Mouse (Mus musculus) spleen, adult 12 weeks (tissue): Measurements from ENCODE around the gene Ccdc9.
A peak's percentile ranks its signal among the peaks of the same experiment; 100 is the strongest.
"Not testable (repeated sequence)": the region's sequence is repeated elsewhere in the genome, so short reads cannot be mapped to it uniquely, and the experiment has no call there.

ENCODE experiments used
- DNase-seq: peaks from one replicate; pipeline ENCODE4 v3.0.0; 2022; ENCODE audit warnings: low spot score

Gene Ccdc9

DNA sequence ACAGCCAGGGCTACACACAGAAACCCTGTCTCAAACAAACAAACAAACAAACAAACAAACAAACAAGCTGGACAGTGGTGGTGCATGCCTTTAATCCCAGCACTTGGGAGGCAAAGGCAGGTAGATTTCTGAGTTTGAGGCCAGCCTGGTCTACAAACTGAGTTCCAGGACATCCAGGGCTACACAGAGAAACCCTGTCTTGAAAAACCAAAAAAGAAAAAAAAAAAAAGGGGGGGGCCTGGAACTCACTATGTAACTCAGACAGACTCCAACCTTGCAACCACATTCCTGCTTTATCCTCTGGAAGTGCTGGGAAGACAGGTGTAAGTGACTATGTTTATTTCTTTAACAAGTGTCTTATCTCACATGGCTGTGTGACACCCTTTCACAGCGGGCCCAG, 21.5 kb upstream of the Ccdc9 start, which contains the start of gene Bbc3:
Gene Bbc3 (plus strand): TSS at position 301 of the 400 bp plus-strand sequence.
- not testable (repeated sequence) for DNase-seq

DNA sequence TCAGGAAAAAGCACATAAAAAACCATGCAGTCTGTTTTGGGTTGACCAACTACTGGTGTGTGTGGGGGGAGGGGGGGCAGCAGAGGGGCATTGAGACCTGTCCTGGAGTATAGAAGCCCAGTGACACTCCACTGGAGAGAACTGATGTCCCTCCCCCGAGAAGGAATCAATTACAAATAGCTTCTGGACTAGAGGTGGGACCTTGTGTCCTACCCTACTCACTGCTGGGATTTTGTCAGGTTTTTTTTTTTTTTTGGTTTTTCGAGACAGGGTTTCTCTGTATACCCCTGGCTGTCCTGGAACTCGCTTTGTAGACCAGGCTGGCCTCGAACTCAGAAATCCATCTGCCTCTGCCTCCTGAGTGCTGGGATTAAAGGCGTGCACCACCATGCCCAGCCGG, 20.5 kb upstream of the Ccdc9 start:
- not testable (repeated sequence) for DNase-seq

DNA sequence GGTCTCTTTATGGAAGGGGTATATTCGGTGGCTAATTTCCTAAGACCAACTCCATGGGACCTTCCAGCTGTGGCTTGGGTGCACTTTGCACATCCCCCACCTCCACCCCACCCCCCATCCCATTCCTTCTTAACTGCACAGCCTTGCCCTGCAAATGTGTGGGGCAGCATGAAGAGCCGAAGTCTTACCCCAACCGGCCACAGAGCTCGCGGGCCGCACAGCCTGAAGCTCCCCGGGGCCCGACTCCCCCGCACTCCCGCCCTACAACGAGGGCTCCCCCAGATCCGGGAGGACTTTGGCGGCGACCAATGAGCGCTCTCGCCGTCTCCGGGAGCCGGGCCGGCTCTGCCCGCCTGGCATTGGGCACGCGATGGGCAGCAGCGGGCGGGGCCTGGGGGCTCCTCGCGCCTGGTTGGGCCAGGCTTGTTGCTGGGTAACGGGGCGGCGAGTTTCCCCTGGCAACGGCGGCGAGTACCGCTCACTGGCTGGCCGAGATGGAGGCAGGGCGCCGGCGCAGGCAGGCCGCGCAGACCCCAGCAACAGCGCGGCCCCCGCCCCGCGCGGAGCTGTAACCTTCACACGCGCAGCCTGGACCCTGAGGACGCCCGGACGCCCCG, 12.9 kb upstream of the Ccdc9 start:
- DNase-seq, result peak; percentile 31

DNA sequence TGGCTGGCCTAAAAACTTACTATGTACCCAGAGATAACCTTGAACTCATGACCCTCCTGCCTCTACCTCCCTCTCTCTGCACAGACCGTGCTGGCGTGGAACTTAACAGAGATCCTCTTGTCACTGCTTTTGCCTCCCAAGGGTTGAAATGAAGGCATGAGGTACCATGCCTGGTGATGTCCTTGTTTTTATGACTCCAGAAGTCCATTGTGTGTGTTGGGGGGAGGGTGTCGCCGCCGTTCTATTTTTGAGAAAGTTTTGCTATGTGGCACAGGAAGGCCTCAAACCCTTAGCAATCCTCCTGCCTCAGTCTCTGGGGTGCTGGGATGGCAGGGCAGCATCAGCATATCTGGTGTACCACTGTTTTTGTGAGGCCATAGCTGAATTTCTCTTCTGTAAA, 12.3 kb upstream of the Ccdc9 start:
- no peak for DNase-seq

DNA sequence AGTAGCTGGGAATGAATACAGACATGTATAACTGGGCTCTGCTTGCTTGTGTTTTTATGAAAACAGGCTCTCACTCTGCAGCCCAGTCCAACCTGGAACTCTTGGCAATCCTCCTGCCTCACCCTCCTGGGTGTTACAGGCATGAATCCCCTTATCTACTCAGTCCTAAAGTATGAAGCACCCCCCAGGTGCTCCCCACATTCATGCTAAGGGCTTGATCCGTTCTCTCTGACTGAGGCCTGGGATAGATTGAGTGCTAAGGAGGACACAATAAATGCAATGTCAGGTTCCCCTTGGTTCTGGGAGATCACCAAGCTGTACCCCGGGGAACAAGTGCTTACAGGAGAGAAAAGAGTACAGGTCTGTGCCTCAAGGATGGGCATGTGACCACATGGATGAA, 11.0 kb upstream of the Ccdc9 start:
- no peak for DNase-seq

DNA sequence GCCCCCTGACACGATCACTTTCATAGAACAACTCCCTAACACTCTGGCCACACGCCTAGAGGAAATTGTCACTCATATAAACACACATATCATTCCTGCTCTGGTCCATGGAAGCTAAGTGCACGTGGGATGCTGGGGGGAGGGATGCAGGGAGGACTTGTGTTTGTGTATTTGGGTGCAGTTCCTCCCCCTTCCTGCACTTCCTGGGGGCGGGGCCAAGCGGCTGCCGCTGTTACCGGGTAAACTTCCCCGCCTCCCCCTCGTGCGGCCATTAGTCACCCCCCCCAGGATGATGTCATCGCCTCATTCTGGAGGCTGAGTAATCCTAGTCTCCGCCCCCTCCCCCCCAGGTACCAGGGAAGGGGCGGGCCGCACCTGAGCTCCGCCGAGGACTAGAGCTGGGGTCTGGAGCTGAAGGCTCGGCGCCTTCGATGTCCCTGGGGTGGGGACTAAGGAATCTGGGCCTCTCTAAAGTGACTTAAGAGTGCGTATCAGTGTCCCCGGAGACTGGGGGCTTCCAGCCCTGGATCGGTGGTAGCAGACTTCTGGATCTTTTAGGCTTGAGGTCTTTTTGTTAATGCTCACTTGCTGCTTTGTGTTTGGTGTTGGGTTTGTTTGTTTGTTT, 10.3 kb upstream of the Ccdc9 start:
- DNase-seq, result peak; percentile 78

DNA sequence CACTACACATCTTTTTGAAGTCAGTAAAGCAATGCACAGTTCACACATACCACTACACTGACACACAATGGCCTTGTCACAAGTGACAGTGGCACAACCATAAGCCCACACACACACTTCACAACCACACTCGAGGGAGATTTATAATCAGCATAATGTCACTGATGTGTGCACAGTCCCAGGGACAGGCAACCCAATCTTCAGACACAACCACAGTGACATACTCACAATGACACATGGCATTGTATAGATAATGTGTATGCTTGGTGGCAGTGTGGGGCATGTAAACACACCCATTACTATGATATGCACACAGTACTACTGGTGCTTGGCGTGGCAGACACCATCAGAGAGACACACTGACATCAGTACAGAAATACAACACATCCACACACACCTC, 9.6 kb upstream of the Ccdc9 start:
- DNase-seq, result no peak

DNA sequence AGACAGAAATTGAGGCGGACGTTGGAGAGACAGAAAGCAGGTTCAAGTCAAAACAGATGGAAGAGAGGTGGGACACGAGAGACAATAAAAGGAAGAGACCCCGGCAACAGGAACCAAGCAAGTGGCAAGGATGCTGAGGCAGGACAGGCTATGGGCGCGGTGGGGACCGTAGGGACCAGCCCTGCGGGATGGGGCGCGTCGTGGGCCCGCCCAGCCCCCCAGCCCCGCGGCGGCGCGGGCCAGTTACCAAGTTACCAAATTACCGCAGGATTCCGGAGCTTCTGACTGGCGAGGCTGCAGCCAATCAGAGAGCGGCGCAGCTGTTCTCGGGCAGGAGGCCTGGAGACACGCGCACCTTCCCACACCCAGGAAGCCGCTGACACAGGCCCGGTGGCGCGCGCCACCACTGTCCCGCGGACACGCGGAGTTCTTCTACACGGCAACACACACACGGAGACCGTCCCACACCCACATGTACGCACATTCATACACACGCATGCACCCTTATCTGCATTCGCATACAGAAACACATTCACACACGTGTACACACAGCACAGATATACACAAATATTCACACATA, 8.8 kb upstream of the Ccdc9 start:
- DNase-seq, result peak; percentile 49

DNA sequence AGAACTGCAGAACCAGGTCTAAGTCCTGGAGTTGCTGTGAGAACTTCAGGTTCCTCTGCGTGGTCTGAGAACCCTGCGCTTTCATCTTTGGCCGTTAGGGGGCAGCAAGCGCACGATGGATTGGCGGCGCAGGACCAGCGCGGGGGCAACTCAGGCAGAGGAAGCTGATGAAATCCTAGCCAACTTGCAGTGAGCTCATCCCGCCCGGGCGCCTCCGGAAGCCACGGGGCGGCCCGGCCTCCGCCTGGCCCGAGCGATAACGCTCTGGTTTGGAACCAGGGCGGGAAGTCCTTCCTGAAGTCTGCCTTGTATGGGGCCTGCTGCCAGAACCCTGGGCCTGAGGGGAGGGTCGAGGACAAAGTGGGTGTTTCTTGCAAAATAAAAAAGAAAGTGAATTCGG, 8.2 kb upstream of the Ccdc9 start:
- peak; percentile 91 for DNase-seq

DNA sequence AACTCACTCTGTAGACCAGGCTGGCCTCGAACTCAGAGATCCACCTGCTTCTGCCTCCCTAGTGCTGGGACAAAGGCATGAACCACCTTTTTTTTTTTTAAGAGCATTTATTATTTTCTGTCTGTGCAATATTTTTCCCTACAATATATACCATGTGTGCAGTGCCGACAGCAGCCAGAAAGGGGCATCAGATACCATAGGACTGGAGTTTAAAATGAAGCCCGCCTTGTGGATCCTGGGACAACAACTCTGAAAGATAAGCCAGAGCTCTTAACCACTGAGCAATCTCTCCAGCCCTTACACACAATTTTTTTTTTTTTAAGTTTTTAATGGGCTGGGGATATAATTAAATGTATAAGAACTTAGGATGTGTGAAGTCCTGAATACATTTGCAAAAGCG, 7.8 kb upstream of the Ccdc9 start:
- no peak for DNase-seq

DNA sequence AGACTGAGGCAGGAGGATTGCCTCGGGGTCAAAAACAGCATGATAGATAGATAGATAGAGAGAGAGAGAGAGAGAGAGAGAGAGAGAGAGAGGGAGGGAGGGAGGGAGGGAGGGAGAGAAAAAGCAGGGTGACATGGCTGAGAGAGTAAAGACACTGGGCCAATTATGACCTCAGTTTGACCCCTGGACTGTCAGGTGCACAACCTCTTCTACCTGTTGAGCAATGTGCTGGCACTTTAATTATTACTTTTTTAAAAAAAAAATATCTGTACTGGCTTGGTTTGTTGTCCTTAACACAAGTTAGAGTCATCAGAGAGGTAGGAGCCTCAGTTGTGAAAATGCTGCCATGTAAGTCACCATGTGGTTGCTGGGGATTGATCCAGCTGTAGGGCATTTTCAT, 1.2 kb upstream of the Ccdc9 start:
- DNase-seq, result no peak

DNA sequence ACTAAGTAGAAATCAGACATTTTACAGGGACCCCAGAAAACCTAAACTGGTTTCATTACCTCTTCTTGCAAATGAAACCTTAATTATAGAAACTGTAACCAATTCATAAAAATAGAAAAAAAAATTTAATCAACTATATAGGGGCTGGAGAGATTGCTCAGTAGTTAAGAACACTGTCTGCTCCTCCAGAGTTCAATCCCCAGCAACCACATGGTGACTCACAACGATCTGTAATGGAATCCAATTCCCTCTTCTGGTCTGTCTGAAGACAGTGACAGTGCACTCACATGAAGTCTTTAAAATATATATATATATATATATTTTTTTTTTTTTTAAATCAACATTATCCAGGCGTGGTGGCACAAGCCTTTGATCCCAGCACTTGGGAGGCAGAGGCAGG, 421 bp upstream of the Ccdc9 start:
- DNase-seq, result no peak

DNA sequence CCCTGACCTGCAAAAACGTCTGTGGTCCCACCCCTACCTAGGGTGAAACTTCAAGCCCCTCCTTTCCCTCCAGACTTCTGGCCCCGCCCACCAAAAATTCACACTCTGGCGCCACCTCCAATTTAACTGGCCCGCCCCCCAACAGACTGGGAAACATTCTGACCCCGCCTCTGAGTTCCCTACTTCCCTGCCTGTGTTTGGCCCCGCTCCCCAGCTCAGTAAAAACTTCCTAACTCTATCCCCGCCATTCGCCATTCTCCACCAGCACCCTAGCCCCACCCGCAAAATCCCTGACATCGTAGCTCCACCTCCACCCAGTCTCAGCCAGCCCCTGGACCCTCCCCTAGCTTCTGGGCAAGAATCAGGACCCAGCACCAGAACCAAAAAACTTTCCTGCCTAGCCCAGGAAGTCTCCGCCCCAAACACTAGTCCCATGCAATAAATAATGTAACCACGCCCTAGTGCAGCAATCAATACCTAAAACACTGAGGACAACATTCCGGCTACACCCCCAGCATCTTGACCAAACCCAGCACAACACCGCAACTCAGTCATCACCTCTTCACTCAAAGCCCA, 1.1 kb downstream of the Ccdc9 start:
- DNase-seq, result peak; percentile 45

DNA sequence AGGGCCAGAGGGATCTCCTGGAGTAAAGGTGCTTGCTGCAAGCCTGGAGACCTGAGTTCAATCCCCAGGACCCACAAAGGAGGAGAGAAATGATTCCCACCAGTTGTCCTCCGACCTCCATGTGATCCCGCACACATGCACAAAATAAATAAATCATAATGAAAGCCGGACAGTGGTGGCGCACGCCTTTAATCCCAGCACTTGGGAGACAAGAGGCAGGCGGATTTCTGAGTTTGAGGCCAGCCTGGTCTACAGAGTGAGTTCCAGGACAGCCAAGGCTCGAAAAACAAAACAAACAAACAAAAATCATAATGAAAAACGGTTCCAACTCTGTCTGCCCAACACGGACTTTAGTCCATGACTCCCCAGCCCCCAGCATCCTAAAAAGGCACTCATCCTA, 1.7 kb downstream of the Ccdc9 start:
- no peak for DNase-seq

DNA sequence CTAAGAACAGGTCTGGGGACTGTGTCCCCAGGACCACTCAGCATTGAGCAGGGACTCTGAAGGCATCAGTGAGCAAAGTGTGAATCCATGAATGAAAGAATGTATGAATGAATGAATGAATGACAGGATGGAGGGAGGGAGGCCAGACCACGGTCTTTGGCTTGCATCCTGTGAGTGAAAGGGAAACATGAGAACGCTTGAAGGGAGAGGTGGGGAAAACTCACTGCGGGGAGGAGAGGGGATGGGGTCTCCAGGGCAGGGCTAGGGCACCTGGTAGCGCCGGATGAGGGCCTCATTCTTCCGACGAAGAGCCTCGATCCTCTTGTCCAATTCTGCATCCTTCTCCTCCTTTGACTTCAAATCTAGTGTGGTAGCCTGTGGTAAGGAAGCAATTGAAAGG, 2.6 kb downstream of the Ccdc9 start:
- DNase-seq, result no peak

DNA sequence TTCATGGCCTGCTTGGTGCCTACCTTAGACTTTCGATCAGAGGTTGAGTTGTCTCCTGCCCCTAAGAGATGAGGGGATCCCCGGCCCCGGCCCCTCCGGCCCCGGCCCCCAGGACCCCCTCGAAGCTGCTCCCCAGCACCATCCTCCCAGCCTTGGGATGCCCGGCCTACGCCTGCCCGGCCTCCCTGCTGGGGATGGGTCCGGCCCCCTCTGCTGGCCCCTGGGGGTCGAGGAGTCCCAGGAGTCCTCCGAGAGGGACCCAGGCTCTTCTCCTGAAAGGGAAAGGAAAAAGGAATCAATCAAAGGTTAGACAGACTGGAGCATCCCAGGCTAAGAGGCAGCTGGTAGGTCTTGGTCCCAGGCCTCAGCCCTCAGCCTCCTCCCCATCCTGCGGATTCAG, 4.3 kb downstream of the Ccdc9 start:
- no peak for DNase-seq

DNA sequence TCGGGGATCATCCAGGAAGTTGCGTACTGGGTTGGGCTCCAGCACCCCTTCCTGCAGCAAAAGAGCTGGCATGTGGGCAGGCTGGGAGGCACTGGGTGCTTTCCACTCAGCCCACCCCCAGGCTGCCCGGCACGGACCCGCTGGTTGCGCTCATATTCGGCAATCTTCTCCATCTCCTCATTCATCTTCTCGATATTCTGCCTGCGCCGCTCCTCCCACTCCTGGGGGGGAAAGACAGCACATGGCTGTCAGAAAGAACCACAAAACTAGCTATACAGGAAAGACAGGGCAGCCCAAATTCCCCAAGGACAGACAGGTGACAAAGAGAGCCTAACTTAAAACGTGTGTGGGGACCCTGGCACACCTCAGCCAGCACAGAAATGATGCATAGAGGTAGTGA, 5.9 kb downstream of the Ccdc9 start:
- no peak for DNase-seq

DNA sequence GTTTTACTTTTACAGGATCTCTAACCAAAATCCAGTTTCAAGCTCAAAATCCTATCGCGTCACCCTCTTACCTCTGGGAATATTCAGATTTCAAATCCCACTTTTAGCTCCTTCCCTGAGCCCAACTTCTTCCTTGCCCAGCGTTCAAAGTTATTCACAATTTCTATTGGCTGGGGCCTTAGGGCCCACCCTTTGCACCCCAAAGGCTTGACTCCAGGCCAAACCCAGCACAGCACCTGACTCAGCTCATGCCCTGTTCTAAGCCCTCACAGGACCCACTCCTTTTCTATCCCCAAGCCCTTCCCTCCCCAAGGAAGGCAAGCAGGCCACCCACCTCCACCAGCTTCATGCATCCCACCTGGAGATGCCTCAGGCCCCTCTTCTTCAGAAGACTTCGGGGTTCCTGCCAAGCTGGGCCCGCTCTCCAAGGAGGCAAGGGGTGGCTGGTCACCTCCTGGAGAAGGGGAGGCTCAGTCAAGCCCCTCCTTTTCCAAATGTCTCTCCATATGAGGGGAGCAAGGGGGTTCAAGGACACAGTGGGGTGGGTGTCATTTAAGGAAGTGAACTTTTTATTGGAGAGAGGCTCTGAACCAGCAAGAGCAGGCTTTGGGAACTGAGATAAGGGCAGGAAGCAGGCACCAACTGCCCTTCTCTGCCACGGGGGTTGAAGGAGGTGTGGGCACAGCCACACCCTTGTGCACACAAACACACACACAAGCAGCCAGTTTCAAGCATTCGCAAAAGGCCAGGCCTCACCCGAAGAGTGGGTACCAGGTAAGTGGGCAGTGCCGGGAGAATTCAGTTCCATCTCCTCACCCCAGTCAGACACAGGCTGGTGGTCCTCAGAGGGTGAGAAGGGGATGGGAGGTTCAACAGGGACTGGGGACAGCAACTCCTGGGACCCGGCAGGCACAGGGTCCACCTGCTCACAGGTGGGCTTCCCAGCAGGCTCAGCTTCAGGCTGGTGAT, 11.4 kb downstream of the Ccdc9 start:
- DNase-seq, result no peak

DNA sequence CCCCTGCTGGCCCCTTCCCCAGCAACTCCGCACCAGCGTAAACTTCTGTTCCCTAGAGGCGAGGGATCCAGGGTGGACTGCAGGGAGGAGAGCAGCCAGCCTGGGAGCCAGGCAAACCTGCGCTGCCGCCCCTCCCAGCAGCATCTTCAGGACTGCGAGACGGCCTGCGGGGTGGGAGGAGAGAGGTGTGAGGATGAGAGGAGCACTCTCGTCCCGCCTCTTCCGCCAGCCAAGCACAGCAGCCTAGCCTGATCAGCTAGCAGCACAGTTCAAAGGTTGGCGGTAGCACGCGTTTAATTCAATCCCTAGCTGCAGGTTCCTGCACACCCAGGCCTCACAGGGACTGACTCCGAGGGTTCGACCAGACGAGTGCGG, 12.8 kb downstream of the Ccdc9 start:
- no peak for DNase-seq

DNA sequence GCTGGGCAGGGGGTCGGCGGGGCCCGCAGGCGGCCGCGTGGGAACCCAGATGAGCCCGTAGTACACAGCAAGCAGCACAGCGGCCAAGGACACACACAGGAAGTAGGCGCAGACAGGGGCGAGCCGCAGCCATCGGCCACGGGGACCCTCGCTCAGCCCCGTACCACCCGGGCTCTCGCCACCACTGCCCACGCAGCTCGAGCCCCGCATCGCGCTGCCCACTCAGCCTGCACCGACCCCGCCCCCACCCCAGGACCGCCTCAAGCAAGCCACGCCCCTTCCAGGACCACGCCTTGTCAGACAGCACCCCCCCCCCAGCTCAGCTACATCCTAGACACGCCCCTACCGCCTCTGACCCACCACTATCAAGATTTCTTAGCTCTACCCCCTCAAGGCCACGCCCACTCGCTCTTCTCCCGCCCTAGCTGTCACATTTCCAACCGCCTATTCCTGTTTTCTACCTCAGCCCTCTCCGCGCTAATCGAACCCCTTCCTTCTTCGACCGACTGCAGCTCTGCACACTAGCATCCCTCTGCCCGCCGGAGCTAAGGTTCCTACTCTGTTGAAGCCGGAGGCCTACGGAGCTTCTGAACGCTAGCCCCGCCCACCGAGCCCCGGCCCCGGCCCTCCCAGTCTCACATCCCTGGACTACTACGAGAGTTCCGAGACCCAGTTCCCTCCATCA, 13.4 kb downstream of the Ccdc9 start, which contains the start of gene Inafm1:
Gene Inafm1 (minus strand): TSS at position 537 of the 685 bp plus-strand sequence.
- peak; percentile 84 for DNase-seq

DNA sequence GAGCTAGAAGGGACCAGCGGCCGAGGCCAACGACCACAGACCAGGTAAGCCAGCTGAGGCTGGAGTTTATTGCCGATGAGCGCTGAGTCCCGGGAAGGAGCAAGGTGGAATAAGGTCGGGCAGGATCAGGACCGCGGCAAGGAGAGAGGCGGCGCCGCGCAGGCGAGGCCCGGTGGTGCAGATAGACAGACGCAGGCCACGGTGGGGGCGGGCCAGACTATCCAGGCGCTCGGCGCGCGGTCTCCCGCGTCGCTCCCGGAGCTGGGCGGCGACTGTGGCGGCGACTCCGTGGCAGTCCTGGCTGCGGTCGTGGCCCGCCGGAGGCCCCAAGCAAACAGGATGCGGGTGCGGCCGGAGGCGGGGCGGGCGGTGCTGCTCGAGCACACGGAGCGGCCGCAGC, 13.9 kb downstream of the Ccdc9 start:
- DNase-seq, result peak; percentile 80

DNA sequence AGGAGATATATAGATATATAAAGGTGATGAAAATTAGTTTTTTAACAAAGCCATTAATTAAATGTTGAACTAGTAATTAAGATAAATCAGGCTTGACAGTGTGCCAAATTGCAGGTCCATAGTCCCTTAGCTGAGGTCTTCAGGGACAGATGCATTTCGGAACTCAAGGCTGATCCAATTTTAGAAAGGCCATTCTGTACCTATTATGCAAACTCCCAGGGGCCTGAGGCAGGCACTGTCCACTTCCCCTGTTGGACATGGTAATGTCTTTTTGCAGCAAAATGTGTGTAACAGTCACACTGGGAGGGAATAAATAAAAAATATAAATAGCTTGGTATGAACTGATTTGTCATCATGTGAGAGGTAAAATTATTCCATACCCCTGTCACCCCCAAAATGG, 15.5 kb downstream of the Ccdc9 start:
- DNase-seq, result no peak
